In genomic region chr11:110942695-110943135, GRCm38 (mm10) we compare ENCODE assay signal across 10 mouse cellular contexts. TPM values are rescaled to one million over a fixed set of nuclear protein-coding genes. Genes with fewer than 3 reads are reported as not detected.
DNase-seq lines count a peak whose midpoint lies in the region; ATAC-seq and TF ChIP-seq lines count a peak whose summit lies in the region.
"Had no signal": no experiment of that assay in that cellular context is flagged by ENCODE, and none has a peak within 500 bp of the region (broad histone marks: within the 10 kb centered on the region; RNA-seq: fewer than 3 reads in every experiment).

No protein-coding gene starts in this region.

- H3K9me3 ChIP-seq in heart, embryonic 12.5 days (replicated peaks) = no peaks in the 10 kb centered on the region
- no peaks in the 10 kb centered on the region for H3K9me3 ChIP-seq in intestine, embryonic 14.5 days (ENCODE audit: control insufficient read depth, low read length)

- H3ac ChIP-seq in myocyte (ENCODE audit: control insufficient read depth, insufficient read length) = no peak overlapping the region

- peaks cover 8% of the 10 kb centered on the region; the same call in 1 of the 2 replicates for H3K4me1 ChIP-seq in heart, embryonic 12.5 days (replicated peaks)
- H3K4me1 ChIP-seq in intestine, embryonic 14.5 days (replicated peaks; ENCODE audit: control insufficient read depth, insufficient read depth, low read length) = peaks cover 5% of the 10 kb centered on the region; the same call in 1 of the 2 replicates

- TF ChIP-seq POLR2A in myocyte (IDR thresholded peaks at IDR 0.05; ENCODE audit: insufficient read length, low read depth) = no peak

- ATAC-seq in heart, embryonic 12.5 days (ENCODE audit: insufficient number of reproducible peaks, low FRiP score) = peak; percentile 85
- ATAC-seq in common myeloid progenitor, adult 5-6 weeks (replicated peaks; ENCODE audit: low read depth, poor library complexity, severe bottlenecking) = 0 out of 2 replicates have a peak, but pooled peaks have one; percentile 11
- peak; percentile 74 for ATAC-seq in intestine, embryonic 14.5 days (replicated peaks; ENCODE audit: low FRiP score, low TSS enrichment, low read depth)
- ATAC-seq in frontal cortex, adult (ENCODE audit: low TSS enrichment) = no peak
- no peak for ATAC-seq in erythroblast, adult 5-6 weeks (replicated peaks; ENCODE audit: low FRiP score, poor library complexity, severe bottlenecking)

- peak overlapping the region; percentile 64 for H3K27ac ChIP-seq in heart, embryonic 12.5 days (ENCODE audit: poor library complexity, severe bottlenecking)
- peak overlapping the region; percentile 40 for H3K27ac ChIP-seq in intestine, embryonic 14.5 days (ENCODE audit: low read depth)

- no peak for DNase-seq in heart, adult 8-10 months (ENCODE audit: low spot score)
- DNase-seq in intestine, embryonic 14.5 days (ENCODE audit: low spot score) = peak; percentile 56
- DNase-seq in layer of hippocampus, postnatal 14 days (ENCODE audit: low spot score in 2 of 2) = no peak
- DNase-seq: right cerebral cortex, postnatal 14 days; thymus, adult 18-20 months had no signal

- H3K36me3 ChIP-seq in heart, embryonic 12.5 days = no peaks in the 10 kb centered on the region
- no peaks in the 10 kb centered on the region for H3K36me3 ChIP-seq in intestine, embryonic 14.5 days (ENCODE audit: control insufficient read depth, insufficient read depth, low read length)
- no peaks in the 10 kb centered on the region for H3K36me3 ChIP-seq in myocyte (ENCODE audit: control insufficient read depth, insufficient read depth)

- H3K4me3 ChIP-seq in heart, embryonic 12.5 days = no peak overlapping the region
- H3K4me3 ChIP-seq in intestine, embryonic 14.5 days (ENCODE audit: low read depth, low read length) = no peak overlapping the region
- H3K4me3 ChIP-seq in myocyte = no peak overlapping the region

- H3K4me2 ChIP-seq in heart, embryonic 12.5 days = peak overlapping the region; percentile 4; the same call in 1 of the 2 replicates
- peak overlapping the region; percentile 23 for H3K4me2 ChIP-seq in intestine, embryonic 14.5 days (ENCODE audit: low read length)
- H3K4me2 ChIP-seq in myocyte (ENCODE audit: low read depth) = peak overlapping the region; percentile 14

- H3K9ac ChIP-seq in heart, embryonic 12.5 days = no peak overlapping the region
- H3K9ac ChIP-seq in intestine, embryonic 14.5 days (ENCODE audit: low read length) = no peak overlapping the region

- H3K27me3 ChIP-seq in heart, embryonic 12.5 days (replicated peaks) = no peaks in the 10 kb centered on the region
- H3K27me3 ChIP-seq in intestine, embryonic 14.5 days (replicated peaks; ENCODE audit: control insufficient read depth, insufficient read depth, low read length) = no peaks in the 10 kb centered on the region
- no peaks in the 10 kb centered on the region for H3K27me3 ChIP-seq in myocyte (ENCODE audit: control insufficient read depth, insufficient read depth, insufficient read length)

- 20% methylated on average over 6 of the region's 6 CpGs for WGBS in heart, embryonic 12.5 days
- WGBS in intestine, embryonic 14.5 days = 24% methylated on average over 6 of the region's 6 CpGs

- H3K79me2 ChIP-seq in myocyte (ENCODE audit: control insufficient read depth, insufficient read depth) = no peaks in the 10 kb centered on the region

TF ChIP-seq in myocyte, 11 proteins besides CTCF, POLR2A, EP300 and RAD21:
- TF ChIP-seq MAX (IDR thresholded peaks at IDR 0.05; ENCODE audit: low read depth) (no peak), TCF12 (IDR thresholded peaks at IDR 0.05; ENCODE audit: insufficient read depth, poor library complexity, severe bottlenecking) (no peak), MYOG (IDR thresholded peaks at IDR 0.05; ENCODE audit: control insufficient read depth in 1 of 3, insufficient read depth in 1 of 3, insufficient read length in 2 of 3, low read depth in 2 of 3) (no peak), CEBPB (IDR thresholded peaks at IDR 0.05; ENCODE audit: insufficient read depth, poor library complexity, severe bottlenecking) (no peak), REST (IDR thresholded peaks at IDR 0.05; ENCODE audit: insufficient read depth, insufficient read length) (no peak), SRF (IDR thresholded peaks at IDR 0.05; ENCODE audit: control insufficient read depth, insufficient read length, low read depth) (no peak)

RNA-seq across cellular contexts. Expression of gene Kcnj16, which starts 25.1 kb away (rescaled TPM):
- not detected in 2 replicates for polyA plus RNA-seq in heart, embryonic 12.5 days (2016; fragmentation: Nextera tagmentation; extraction: Ambion mirVana)
- total RNA-seq in heart, adult 8-10 months (2022) = under 1 TPM in 1 of 4 experiments, not detected in 3; 0.06 TPM
- not detected in 2 replicates for total RNA-seq in common myeloid progenitor, adult 5-6 weeks (2017)
- 0.18 and 0.26 TPM in 2 replicates for polyA plus RNA-seq in intestine, embryonic 14.5 days (2014; fragmentation: Nextera tagmentation; extraction: Ambion mirVana)
- 0.06 TPM for polyA plus RNA-seq in myocyte (2012; fragmentation: generic; extraction: Trizol)
- total RNA-seq in erythroblast, adult 5-6 weeks (2015; ENCODE audit: low replicate concordance) = not detected in 2 replicates
- 0.14 and 0.43 TPM in 2 replicates for total RNA-seq in erythroblast, adult 5-6 weeks (2017; ENCODE audit: low replicate concordance)
- total RNA-seq in layer of hippocampus, postnatal 14 days (2021) = 10 to 100 TPM; 17.3 to 23.8 TPM

Comparison
In these comparisons a context has a peak if more than half of its experiments do, and no peak if none do; other contexts are left out.
1. ATAC-seq: peak in heart, embryonic 12.5 days (single experiment), common myeloid progenitor, adult 5-6 weeks (single experiment) and intestine, embryonic 14.5 days (single experiment); none in frontal cortex, adult (single experiment) and erythroblast, adult 5-6 weeks (single experiment).
2. RNA of gene Kcnj16, which starts 25.1 kb away (total RNA-seq): 17.3 to 23.8 TPM in layer of hippocampus, postnatal 14 days; 0.14 to 0.43 TPM in erythroblast, adult 5-6 weeks, 0.06 TPM in heart, adult 8-10 months and not detected in common myeloid progenitor, adult 5-6 weeks; every median in the first group is over 10 times any median in the second.
3. Peak in every context shown above with its lines, with median percentiles within 50 percentile points of each other: H3K4me2 ChIP-seq.